In the genomic region with DNA sequence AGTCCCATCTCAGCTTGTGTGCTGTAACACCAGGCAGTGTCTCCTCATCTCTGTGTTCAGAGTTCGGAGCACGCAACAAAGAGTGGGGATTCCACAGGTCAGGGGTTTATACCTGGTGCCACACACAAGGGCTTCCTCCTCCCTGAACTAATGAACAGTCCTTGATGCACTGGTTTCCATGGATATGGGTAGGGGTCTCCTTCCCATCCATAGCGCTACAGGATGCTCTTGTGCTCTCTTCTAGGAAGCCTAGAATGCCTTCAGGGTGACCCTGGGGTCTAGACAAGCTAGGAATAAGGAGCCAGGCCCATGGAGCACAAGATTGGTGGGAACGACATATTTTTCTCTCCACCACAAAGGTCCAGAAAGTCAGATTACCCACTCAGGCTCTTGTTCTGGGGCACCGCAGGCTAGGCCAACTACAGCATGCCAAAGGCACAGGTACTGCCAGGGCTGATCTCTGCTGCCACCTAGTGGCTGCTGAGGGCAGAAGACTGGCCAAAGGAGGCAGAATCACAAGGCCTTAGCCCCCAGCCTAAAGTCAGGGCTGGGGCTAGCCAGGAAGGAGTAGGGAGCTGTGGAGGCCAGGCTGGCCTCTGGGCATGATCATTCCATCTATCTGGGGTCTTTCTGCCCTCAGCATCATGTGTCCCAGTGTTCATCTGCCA, we compare ENCODE assay signal across 8 mouse cellular contexts. TPM values are rescaled to one million over a fixed set of nuclear protein-coding genes. Genes with fewer than 3 reads are reported as not detected.
DNase-seq lines count a peak whose midpoint lies in the region; ATAC-seq lines count a peak whose summit lies in the region.

No protein-coding gene starts in this region.

- peak; percentile 33 for DNase-seq in kidney, adult 11 months
- DNase-seq in cerebellum, postnatal 25 days, result peak; percentile 81 to 90
- peak; percentile 59 to 71 for DNase-seq in frontal cortex, postnatal 36 days (ENCODE audit: low spot score in 2 of 2)
- peak; percentile 86 for DNase-seq in induced T-regulatory cell, adult 2 months (ENCODE audit: low read depth)
- peak; percentile 88 for DNase-seq in limb, embryonic 11.5 days (ENCODE audit: low spot score)
- peak; percentile 56 to 59 for DNase-seq in natural killer cell, adult 2 months (ENCODE audit: low spot score in 2 of 2)
- DNase-seq in spleen, postnatal 4 days (ENCODE audit: low spot score in 2 of 2), result peak; percentile 64 to 89

- H3K4me2 ChIP-seq in kidney, embryonic 15.5 days, result no peak overlapping the region
- no peak overlapping the region for H3K4me2 ChIP-seq in limb, embryonic 11.5 days (ENCODE audit: low read depth, severe bottlenecking)

- no peak overlapping the region for H3K27ac ChIP-seq in kidney, embryonic 15.5 days
- no peak overlapping the region for H3K27ac ChIP-seq in limb, embryonic 11.5 days (replicated peaks; ENCODE audit: low read depth, low read length)

- no peak for ATAC-seq in kidney, embryonic 15.5 days (replicated peaks; ENCODE audit: low FRiP score)
- no peak for ATAC-seq in limb, embryonic 11.5 days (ENCODE audit: insufficient number of reproducible peaks, low FRiP score, low TSS enrichment, low read depth)

- peaks cover 11% of the 10 kb centered on the region; the same call in 1 of the 2 replicates for H3K27me3 ChIP-seq in kidney, embryonic 15.5 days
- no peaks in the 10 kb centered on the region for H3K27me3 ChIP-seq in limb, embryonic 11.5 days (ENCODE audit: control insufficient read depth, insufficient read depth, low read length)

- no peaks in the 10 kb centered on the region for H3K9me3 ChIP-seq in kidney, embryonic 15.5 days (replicated peaks)
- no peaks in the 10 kb centered on the region for H3K9me3 ChIP-seq in limb, embryonic 11.5 days (ENCODE audit: control insufficient read depth, low read length)

- no peak overlapping the region for H3K9ac ChIP-seq in kidney, embryonic 15.5 days
- H3K9ac ChIP-seq in limb, embryonic 11.5 days (ENCODE audit: low read length), result no peak overlapping the region

- no peaks in the 10 kb centered on the region for H3K36me3 ChIP-seq in kidney, embryonic 15.5 days
- H3K36me3 ChIP-seq in limb, embryonic 11.5 days (ENCODE audit: control insufficient read depth, insufficient read depth, low read length), result no peaks in the 10 kb centered on the region

- H3K4me3 ChIP-seq in kidney, embryonic 15.5 days (replicated peaks), result no peak overlapping the region
- no peak overlapping the region for H3K4me3 ChIP-seq in limb, embryonic 11.5 days (ENCODE audit: low read depth, low read length)

- peaks cover 5% of the 10 kb centered on the region; the same call in 1 of the 2 replicates for H3K4me1 ChIP-seq in kidney, embryonic 15.5 days
- H3K4me1 ChIP-seq in limb, embryonic 11.5 days (ENCODE audit: control insufficient read depth, insufficient read depth, low read length), result no peaks in the 10 kb centered on the region

- WGBS in kidney, embryonic 15.5 days, result 65% methylated on average over 5 of the region's 5 CpGs
- 64% methylated on average over 5 of the region's 5 CpGs for WGBS in limb, embryonic 11.5 days

RNA-seq across cellular contexts. Expression of gene Fam53a, which starts 40.1 kb away (rescaled TPM):
- polyA plus RNA-seq in kidney, embryonic 15.5 days (2015; fragmentation: Nextera tagmentation; extraction: Ambion mirVana), result 54.5 and 60.4 TPM in 2 replicates
- polyA plus RNA-seq in limb, embryonic 11.5 days (2014; fragmentation: Nextera tagmentation; extraction: Ambion mirVana), result 74.5 and 74.8 TPM in 2 replicates

RNA-seq across cellular contexts. Expression of gene Gm9903, which starts 40.4 kb away (rescaled TPM):
- polyA plus RNA-seq in kidney, embryonic 15.5 days (2015; fragmentation: Nextera tagmentation; extraction: Ambion mirVana), result 0.36 and 0.79 TPM in 2 replicates
- 0.21 and 0.45 TPM in 2 replicates for polyA plus RNA-seq in limb, embryonic 11.5 days (2014; fragmentation: Nextera tagmentation; extraction: Ambion mirVana)

Comparison
In these comparisons a context has a peak if more than half of its experiments do, and no peak if none do; other contexts are left out.
1. DNase-seq: peak in every context shown above with its lines; median percentile 88 in limb, embryonic 11.5 days; 86 in induced T-regulatory cell, adult 2 months; 86 in cerebellum, postnatal 25 days; 76 in spleen, postnatal 4 days; 65 in frontal cortex, postnatal 36 days; 58 in natural killer cell, adult 2 months; 33 in kidney, adult 11 months.